Mouse (Mus musculus) limb, embryonic 12.5 days (tissue): Measurements from ENCODE around the gene Dlg4. TPM values are rescaled to one million over a fixed set of nuclear protein-coding genes. Genes with fewer than 3 reads are reported as not detected.

ENCODE experiments used
- ATAC-seq: fragments of 200-750 bp; cut with Nextera tagmentation; 2 replicates; pipeline ENCODE4 v1.8.0; 2017; ENCODE audit warnings: low read depth, moderate TSS enrichment; ENCODE audit not compliant: insufficient number of reproducible peaks, insufficient read depth, low FRiP score, low TSS enrichment
- H3K27ac ChIP-seq: fragments of 300-500 bp; sonication (generic); 2 replicates; pipeline ENCODE4 v1.5.1; 2016; ENCODE audit warnings: mild to moderate bottlenecking, moderate library complexity
- H3K27me3 ChIP-seq: fragments of 300-500 bp; sonication (generic); 2 replicates; pipeline ENCODE4 v1.6.1; 2016; ENCODE audit warnings: mild to moderate bottlenecking, moderate library complexity
- H3K36me3 ChIP-seq: fragments of 300-500 bp; sonication (generic); 2 replicates; pipeline ENCODE4 v1.6.1; 2016; ENCODE audit warnings: mild to moderate bottlenecking, moderate library complexity
- H3K4me1 ChIP-seq: fragments of 300-500 bp; sonication (generic); replicated peaks from 2 replicates; pipeline ENCODE4 v1.6.1; 2016
- H3K4me2 ChIP-seq: fragments of 300-500 bp; sonication (generic); 2 replicates; pipeline ENCODE4 v1.6.1; 2016; ENCODE audit warnings: mild to moderate bottlenecking, moderate library complexity
- H3K4me3 ChIP-seq: fragments of 300-500 bp; sonication (generic); replicated peaks from 2 replicates; pipeline ENCODE4 v1.5.1; 2016; ENCODE audit warnings: mild to moderate bottlenecking
- H3K9ac ChIP-seq: fragments of 300-500 bp; sonication (generic); replicated peaks from 2 replicates; pipeline ENCODE4 v1.6.1; 2016; ENCODE audit warnings: mild to moderate bottlenecking, moderate library complexity
- H3K9me3 ChIP-seq: fragments of 300-500 bp; sonication (generic); 2 replicates; pipeline ENCODE4 v1.6.1; 2016; ENCODE audit warnings: mild to moderate bottlenecking, moderate library complexity
- WGBS: fragments of 180-500 bp; shearing (Covaris S2); methylation state at CpG from one replicate; pipeline ENCODE4 v1.1.7; 2016; 5-methylcytosine and 5-hydroxymethylcytosine counted together
- polyA plus RNA-seq: library from polyadenylated mRNA; unstranded; fragments of >200 nt; fragmentation: Nextera tagmentation; extraction: Ambion mirVana; gene quantifications from 2 replicates; pipeline ENCODE4 v1.2.1, GENCODE M21; 2016

Dlg4 gene
- 10.6 and 13.6 TPM in 2 replicates for polyA plus RNA-seq

GRCm38 (mm10) chr11:70016669-70017068 lies at the start of gene Dlg4:
Gene Dlg4, plus strand, starts transcription at chr11:70016942.
- Histone ChIP-seq H3K9me3 (no peaks in the 10 kb centered on the region), H3K27ac (peak within 1 kb of the TSS; percentile 94), H3K4me2 (peak within 1 kb of the TSS; percentile 87), H3K36me3 (peaks cover 25% of the 10 kb centered on the region), H3K9ac (peak within 1 kb of the TSS; percentile 92; the same call in 1 of the 2 replicates), H3K4me1 (peaks cover 51% of the 10 kb centered on the region), H3K4me3 (peak within 1 kb of the TSS; percentile 67), H3K27me3 (no peaks in the 10 kb centered on the region)
- WGBS: 89% methylated on average over 3 of the region's 3 CpGs
- ATAC-seq: no peak

- no peak for ATAC-seq
- WGBS: 85% methylated on average over 4 of the region's 4 CpGs
- H3K9me3 ChIP-seq: no peaks in the 10 kb centered on the region
- H3K27ac ChIP-seq: no peak overlapping the region
- peaks cover 50% of the 10 kb centered on the region for H3K27me3 ChIP-seq
- peaks cover 59% of the 10 kb centered on the region for H3K36me3 ChIP-seq
- H3K9ac ChIP-seq: no peak overlapping the region
- no peak overlapping the region for H3K4me3 ChIP-seq
- H3K4me2 ChIP-seq: no peak overlapping the region
- H3K4me1 ChIP-seq: peaks cover 20% of the 10 kb centered on the region
These were observed 47.9 kb upstream of the Dlg4 start for GRCm38 (mm10) chr11:69968793-69969192.

DNA sequence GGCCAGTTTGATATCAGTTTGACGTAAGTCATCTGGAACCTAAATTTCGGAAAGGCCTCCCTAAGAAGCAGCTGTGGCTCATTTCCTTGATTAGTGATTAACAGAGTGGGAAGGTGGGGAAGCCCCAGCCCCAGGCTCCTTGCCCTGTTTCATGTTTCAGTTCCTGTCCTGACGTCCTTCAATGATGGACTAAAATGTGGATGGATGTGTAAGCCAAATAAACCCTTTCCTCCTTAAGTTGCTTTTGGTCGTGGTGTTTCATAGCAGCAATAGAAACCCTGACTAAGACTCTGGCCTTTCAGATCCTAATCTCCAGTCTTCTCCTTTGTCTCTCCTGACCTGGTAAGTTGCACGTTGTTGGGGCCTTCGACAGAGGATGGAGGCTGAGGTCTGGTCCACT lies 46.5 kb upstream of the Dlg4 start:
- ATAC-seq: no peak
- Histone ChIP-seq H3K9me3 (no peaks in the 10 kb centered on the region), H3K27ac (0 out of 2 replicates have a peak overlapping the region, but pooled peaks have one; percentile 5), H3K4me1 (peaks cover 16% of the 10 kb centered on the region), H3K27me3 (peaks cover 35% of the 10 kb centered on the region), H3K4me3 (no peak overlapping the region), H3K9ac (no peak overlapping the region), H3K36me3 (peaks cover 73% of the 10 kb centered on the region), H3K4me2 (no peak overlapping the region)
- WGBS: 78% methylated on average over 6 of the region's 6 CpGs

DNA sequence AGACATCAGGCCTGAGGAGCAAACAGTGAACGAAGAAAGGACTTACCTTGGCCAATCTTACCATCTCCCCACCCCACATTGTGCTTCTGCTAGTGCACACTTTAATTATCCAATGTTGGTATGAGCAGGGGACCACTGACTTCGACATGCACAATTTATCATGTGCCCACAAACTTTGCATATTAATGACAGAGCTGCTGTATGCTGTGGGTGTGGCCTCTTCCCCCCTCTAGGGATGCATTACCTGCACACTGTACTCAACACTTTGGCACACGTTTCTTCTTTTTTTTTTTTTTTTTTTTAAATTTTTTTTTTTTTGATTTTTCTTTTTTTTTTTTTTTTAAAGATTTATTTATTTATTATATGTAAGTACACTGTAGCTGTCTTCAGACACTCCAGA lies 46.0 kb upstream of the Dlg4 start:
- 84% methylated on average over 3 of the region's 3 CpGs for WGBS
- peaks cover 79% of the 10 kb centered on the region for H3K36me3 ChIP-seq

GRCm38 (mm10) chr11:69974907-69975306 lies 41.8 kb upstream of the Dlg4 start:
- Histone ChIP-seq H3K9me3 (no peaks in the 10 kb centered on the region), H3K36me3 (peaks cover 83% of the 10 kb centered on the region), H3K4me2 (no peak overlapping the region), H3K27me3 (no peaks in the 10 kb centered on the region), H3K4me3 (no peak overlapping the region), H3K27ac (no peak overlapping the region), H3K4me1 (peaks cover 8% of the 10 kb centered on the region; the same call in 1 of the 2 replicates), H3K9ac (no peak overlapping the region)
- no peak for ATAC-seq
- WGBS: 91% methylated on average over 2 of the region's 2 CpGs

More for the DNA sequence above, 46.0 kb upstream of the Dlg4 start:
- ATAC-seq: no peak
- no peak overlapping the region for H3K27ac ChIP-seq
- H3K9ac ChIP-seq: no peak overlapping the region
- H3K9me3 ChIP-seq: no peaks in the 10 kb centered on the region
- H3K4me2 ChIP-seq: no peak overlapping the region
- H3K27me3 ChIP-seq: peaks cover 30% of the 10 kb centered on the region
- H3K4me3 ChIP-seq: no peak overlapping the region
- H3K4me1 ChIP-seq: peaks cover 13% of the 10 kb centered on the region

DNA sequence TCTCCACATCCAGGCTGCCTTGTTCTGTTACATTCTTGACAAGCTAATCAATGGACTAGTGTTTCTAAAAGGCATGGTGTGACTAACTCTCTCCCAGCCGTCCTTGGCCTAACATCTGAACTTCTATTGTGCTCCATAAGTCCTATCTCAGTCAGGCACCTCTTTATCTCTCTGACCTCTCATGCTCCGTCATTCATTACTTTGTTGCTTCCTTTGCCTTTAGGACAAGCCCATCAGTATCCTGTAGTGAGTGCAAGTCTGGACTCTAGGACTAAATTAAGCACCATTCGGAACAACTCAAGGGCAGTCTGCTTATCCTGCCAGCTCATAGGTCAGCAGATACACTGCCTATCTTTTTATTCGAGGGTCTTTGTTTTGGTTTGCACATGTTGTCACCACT lies 40.5 kb upstream of the Dlg4 start:
- H3K4me2 ChIP-seq: no peak overlapping the region
- WGBS: 89% methylated on average over 4 of the region's 4 CpGs
- no peak overlapping the region for H3K27ac ChIP-seq
- ATAC-seq: no peak
- H3K4me3 ChIP-seq: no peak overlapping the region
- no peak overlapping the region for H3K9ac ChIP-seq
- H3K36me3 ChIP-seq: peaks cover 73% of the 10 kb centered on the region
- peaks cover 8% of the 10 kb centered on the region; the same call in 1 of the 2 replicates for H3K4me1 ChIP-seq
- H3K27me3 ChIP-seq: no peaks in the 10 kb centered on the region
- no peaks in the 10 kb centered on the region for H3K9me3 ChIP-seq

GRCm38 (mm10) chr11:69979827-69980195 lies 36.9 kb upstream of the Dlg4 start:
- ATAC-seq: no peak; the same call in 1 of the 2 replicates
- Histone ChIP-seq H3K27ac (peak overlapping the region; percentile 98), H3K4me2 (peak overlapping the region; percentile 93), H3K4me3 (peak overlapping the region; percentile 90), H3K27me3 (no peaks in the 10 kb centered on the region), H3K9me3 (no peaks in the 10 kb centered on the region), H3K4me1 (peaks cover 28% of the 10 kb centered on the region), H3K36me3 (peaks cover 58% of the 10 kb centered on the region), H3K9ac (peak overlapping the region; percentile 98)
- 3% methylated on average over 16 of the region's 16 CpGs for WGBS

DNA sequence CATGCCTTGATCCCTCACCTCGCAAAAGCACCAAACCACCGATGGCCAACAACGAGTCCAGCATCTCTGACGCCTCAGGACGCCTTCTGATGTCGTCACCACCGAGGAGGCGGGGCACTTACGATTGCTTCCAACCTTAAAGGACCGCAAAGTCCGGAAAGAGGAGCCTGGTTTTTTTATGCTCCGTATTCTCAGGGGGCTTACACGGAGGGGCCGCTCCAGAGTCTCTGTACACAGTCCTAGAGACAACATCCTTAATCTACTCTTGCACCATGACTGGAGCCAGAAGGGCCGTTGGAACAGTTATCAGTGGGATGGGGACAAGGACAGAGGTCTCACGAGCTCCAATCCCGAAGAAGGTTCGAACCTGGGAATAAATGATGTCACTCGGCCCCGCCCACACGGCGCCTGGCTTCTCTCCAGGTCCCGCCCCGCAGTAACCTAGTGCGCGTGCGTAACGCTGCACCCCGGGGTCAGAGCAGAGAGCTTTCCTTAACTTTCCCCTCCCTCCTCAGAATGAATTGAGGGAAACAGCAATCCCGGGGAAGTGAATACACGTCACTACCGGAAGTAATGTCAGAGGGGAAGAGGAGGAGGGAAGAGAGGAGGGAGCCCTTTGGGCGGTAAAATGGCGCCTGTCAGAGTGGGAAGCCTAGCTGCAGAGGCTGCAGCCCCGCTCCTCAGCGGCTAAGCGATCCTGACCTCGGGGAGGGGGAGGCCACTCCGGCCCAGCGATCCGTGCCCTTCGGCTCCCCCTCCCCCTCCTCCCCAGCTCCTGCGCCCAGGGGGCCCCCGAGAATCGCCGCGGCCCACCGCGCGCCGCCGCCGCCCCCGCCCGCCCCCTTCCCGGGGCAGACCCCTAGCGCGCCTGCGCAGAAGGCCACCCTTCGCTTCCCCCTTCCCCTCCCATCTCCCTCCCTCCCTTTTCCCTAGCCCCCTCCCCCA lies 36.3 kb upstream of the Dlg4 start:
- Histone ChIP-seq H3K27ac (peak overlapping the region; percentile 98), H3K9me3 (no peaks in the 10 kb centered on the region), H3K4me3 (peak overlapping the region; percentile 90), H3K36me3 (peaks cover 58% of the 10 kb centered on the region), H3K27me3 (no peaks in the 10 kb centered on the region), H3K9ac (peak overlapping the region; percentile 98), H3K4me2 (peak overlapping the region; percentile 93), H3K4me1 (peaks cover 28% of the 10 kb centered on the region)
- under 1% methylated on average over 47 of the region's 60 CpGs for WGBS
- peak; percentile 90 for ATAC-seq

DNA sequence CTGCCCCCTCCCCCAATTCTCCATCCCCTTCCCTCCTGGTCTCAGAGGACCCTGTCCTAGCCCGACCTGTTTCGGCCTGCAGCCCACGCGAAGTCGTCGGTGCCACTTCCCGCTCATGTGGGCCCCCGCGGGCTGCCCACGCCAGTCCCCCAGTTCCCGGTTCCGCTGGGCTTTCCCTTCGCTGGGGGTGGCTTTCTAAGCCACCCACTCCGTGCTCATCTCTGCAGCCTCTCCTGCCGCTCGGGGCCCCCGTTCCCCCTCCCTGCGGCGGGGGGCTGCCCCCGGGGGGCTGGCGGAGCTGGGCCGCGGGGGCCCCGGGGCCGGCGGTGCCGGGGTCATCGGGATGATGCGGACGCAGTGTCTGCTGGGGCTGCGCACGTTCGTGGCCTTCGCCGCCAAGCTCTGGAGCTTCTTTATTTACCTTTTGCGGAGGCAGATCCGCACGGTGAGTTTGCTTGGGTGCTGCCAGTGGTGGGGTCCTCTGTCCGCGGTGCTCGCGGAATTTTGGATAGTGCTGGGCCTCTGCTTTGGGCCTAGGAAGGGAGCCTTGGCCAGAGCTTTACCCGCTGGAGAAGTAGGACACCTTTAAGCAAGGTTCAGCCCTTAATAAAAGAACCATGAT lies 35.5 kb upstream of the Dlg4 start, which contains the start of gene Ctdnep1:
Gene Ctdnep1, plus strand, starts transcription at position 16 of the 622 bp plus-strand sequence.
- Histone ChIP-seq H3K27ac (peak within 1 kb of the TSS; percentile 98), H3K27me3 (no peaks in the 10 kb centered on the region), H3K4me2 (peak within 1 kb of the TSS; percentile 93), H3K4me3 (peak within 1 kb of the TSS; percentile 90), H3K36me3 (peaks cover 58% of the 10 kb centered on the region), H3K4me1 (peaks cover 28% of the 10 kb centered on the region), H3K9ac (peak within 1 kb of the TSS; percentile 98), H3K9me3 (no peaks in the 10 kb centered on the region)
- peak; percentile 28 for ATAC-seq
- WGBS: 1% methylated on average over 42 of the region's 43 CpGs

- Histone ChIP-seq H3K27me3 (no peaks in the 10 kb centered on the region), H3K9me3 (no peaks in the 10 kb centered on the region), H3K4me3 (peak within 1 kb of the TSS; percentile 90), H3K27ac (peak within 1 kb of the TSS; percentile 98), H3K36me3 (peaks cover 58% of the 10 kb centered on the region), H3K4me2 (peak within 1 kb of the TSS; percentile 93), H3K4me1 (peaks cover 28% of the 10 kb centered on the region), H3K9ac (peak within 1 kb of the TSS; percentile 98)
- 63% methylated on average over 8 of the region's 8 CpGs for WGBS
- no peak for ATAC-seq
These were observed 34.5 kb upstream of the Dlg4 start, which contains the start of gene Elp5 for GRCm38 (mm10) chr11:69982225-69982624. Gene Elp5, minus strand, starts transcription at chr11:69982517.

DNA sequence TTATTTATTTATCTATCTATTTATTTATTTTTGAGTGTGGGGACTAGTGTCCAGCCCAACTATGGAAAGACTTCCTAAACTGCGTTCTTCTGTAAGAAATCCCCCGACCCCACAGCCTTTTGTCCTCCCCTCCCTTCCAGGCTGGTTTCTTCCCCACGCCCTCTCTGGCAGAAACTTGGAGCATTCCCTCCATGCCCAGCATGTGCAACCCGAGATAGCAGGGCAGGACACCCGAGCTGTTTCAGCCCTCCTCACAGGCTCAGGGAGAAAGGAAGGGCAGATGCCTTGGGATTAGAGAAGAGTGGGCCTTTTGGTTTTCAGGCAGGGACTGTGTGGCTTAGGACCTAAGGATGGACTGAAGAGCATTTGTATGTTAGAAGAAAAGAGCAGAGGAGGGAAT lies 33.9 kb upstream of the Dlg4 start:
- H3K36me3 ChIP-seq: peaks cover 59% of the 10 kb centered on the region
- no peaks in the 10 kb centered on the region for H3K27me3 ChIP-seq
- H3K4me3 ChIP-seq: peak overlapping the region; percentile 90
- peak overlapping the region; percentile 50; the same call in 1 of the 2 replicates for H3K27ac ChIP-seq
- H3K4me1 ChIP-seq: peaks cover 28% of the 10 kb centered on the region
- no peaks in the 10 kb centered on the region for H3K9me3 ChIP-seq
- H3K9ac ChIP-seq: peak overlapping the region; percentile 98
- no peak for ATAC-seq
- 30% methylated on average over 5 of the region's 5 CpGs for WGBS
- peak overlapping the region; percentile 93 for H3K4me2 ChIP-seq
